Mouse (Mus musculus) thymus, adult 2 months (tissue): Measurements from ENCODE around the gene Aurka. TPM values are rescaled to one million over a fixed set of nuclear protein-coding genes. Genes with fewer than 3 reads are reported as not detected.
A peak's percentile ranks its signal among the peaks of the same experiment; 100 is the strongest.

Experiments
- DNase-seq: peaks from one replicate; pipeline ENCODE4 v3.0.0; 2021
- H3K27ac ChIP-seq: fragments of 200-500 bp; 2 replicates; pipeline ENCODE4 v1.5.1; 2012; ENCODE audit warnings: low read length, control low read depth; ENCODE audit not compliant: control insufficient read depth, insufficient read depth
- H3K27me3 ChIP-seq: fragments of 200-500 bp; 2 replicates; pipeline ENCODE4 v1.6.1; 2012; ENCODE audit warnings: mild to moderate bottlenecking, low read length, moderate library complexity, mixed read lengths; ENCODE audit not compliant: control insufficient read depth, insufficient read depth
- H3K36me3 ChIP-seq: fragments of 200-500 bp; 2 replicates; pipeline ENCODE4 v1.6.1; 2012; ENCODE audit warnings: mild to moderate bottlenecking, low read length, moderate library complexity; ENCODE audit not compliant: control insufficient read depth, insufficient read depth
- H3K4me1 ChIP-seq: fragments of 200-500 bp; replicated peaks from 2 replicates; pipeline ENCODE4 v1.6.1; 2012; ENCODE audit warnings: low read length; ENCODE audit not compliant: control insufficient read depth, insufficient read depth
- H3K4me3 ChIP-seq: fragments of 200-500 bp; 2 replicates; pipeline ENCODE4 v1.5.1; 2012; ENCODE audit warnings: mild to moderate bottlenecking, low read length, control low read depth, moderate library complexity; ENCODE audit not compliant: control insufficient read depth, insufficient read depth
- CTCF ChIP-seq: fragments of 200-500 bp; IDR thresholded peaks from 2 replicates; pipeline ENCODE4 v1.5.1; 2012; ENCODE audit warnings: mild to moderate bottlenecking, control low read depth, low read length, moderate library complexity, borderline replicate concordance; ENCODE audit not compliant: control insufficient read depth, poor library complexity, insufficient read depth; ENCODE audit errors: extremely low read depth
- POLR2A ChIP-seq: fragments of 200-500 bp; IDR thresholded peaks from 2 replicates; pipeline ENCODE4 v1.6.1; 2012; ENCODE audit warnings: mild to moderate bottlenecking, low read length, control low read depth, moderate library complexity; ENCODE audit not compliant: control insufficient read depth, poor library complexity, insufficient read depth; ENCODE audit errors: extremely low read depth
- WGBS: fragments of 180-500 bp; shearing (Covaris S2); methylation state at CpG from one replicate; pipeline ENCODE4 v1.1.7; 2018; 5-methylcytosine and 5-hydroxymethylcytosine counted together
- polyA plus RNA-seq: library from polyadenylated mRNA; depleted of rRNA; stranded (reverse); fragments of >200 nt; gene quantifications from 2 replicates; pipeline ENCODE4 v1.2.3, GENCODE M21; 2012

Gene Aurka
- polyA plus RNA-seq, 1 experiment = 47.7 TPM

- no peaks in the 10 kb centered on the region for H3K27me3 ChIP-seq
- WGBS = 15% methylated on average over 13 of the region's 13 CpGs
- no peaks in the 10 kb centered on the region for H3K36me3 ChIP-seq
- H3K4me3 ChIP-seq = no peak overlapping the region
- TF ChIP-seq CTCF (no peak), POLR2A (peak; percentile 42; the same call in 1 of the 2 replicates)
- peak; percentile 43 for DNase-seq
- peaks cover 44% of the 10 kb centered on the region for H3K4me1 ChIP-seq
- peak overlapping the region; percentile 74 for H3K27ac ChIP-seq
These were observed 30.9 kb upstream of the Aurka start for GRCm38 (mm10) chr2:172401116-172401825.

- TF ChIP-seq POLR2A = no peak
- TF ChIP-seq CTCF = no peak
- H3K36me3 ChIP-seq = no peaks in the 10 kb centered on the region
- no peak overlapping the region for H3K27ac ChIP-seq
- WGBS = 20% methylated on average over 9 of the region's 9 CpGs
- H3K4me3 ChIP-seq = no peak overlapping the region
- no peaks in the 10 kb centered on the region for H3K27me3 ChIP-seq
- DNase-seq = peak; percentile 47
- peaks cover 51% of the 10 kb centered on the region for H3K4me1 ChIP-seq
These were observed 29.6 kb upstream of the Aurka start for GRCm38 (mm10) chr2:172399901-172400300.

- no peaks in the 10 kb centered on the region for H3K27me3 ChIP-seq
- no peak overlapping the region for H3K27ac ChIP-seq
- peaks cover 65% of the 10 kb centered on the region for H3K4me1 ChIP-seq
These were observed 25.6 kb upstream of the Aurka start for GRCm38 (mm10) chr2:172395961-172396360.

GRCm38 (mm10) chr2:172394671-172395070, 24.3 kb upstream of the Aurka start:
- H3K4me3 ChIP-seq = no peak overlapping the region
- WGBS = 89% methylated on average over 4 of the region's 4 CpGs
- H3K36me3 ChIP-seq = no peaks in the 10 kb centered on the region
- peaks cover 65% of the 10 kb centered on the region for H3K4me1 ChIP-seq
- no peaks in the 10 kb centered on the region for H3K27me3 ChIP-seq
- H3K27ac ChIP-seq = no peak overlapping the region
- TF ChIP-seq CTCF = no peak
- no peak for TF ChIP-seq POLR2A
- no peak for DNase-seq

More at GRCm38 (mm10) chr2:172395961-172396360, 25.6 kb upstream of the Aurka start:
- TF ChIP-seq CTCF = no peak
- H3K4me3 ChIP-seq = no peak overlapping the region
- no peak for DNase-seq
- no peaks in the 10 kb centered on the region for H3K36me3 ChIP-seq
- WGBS = 80% methylated on average over 9 of the region's 9 CpGs

DNA sequence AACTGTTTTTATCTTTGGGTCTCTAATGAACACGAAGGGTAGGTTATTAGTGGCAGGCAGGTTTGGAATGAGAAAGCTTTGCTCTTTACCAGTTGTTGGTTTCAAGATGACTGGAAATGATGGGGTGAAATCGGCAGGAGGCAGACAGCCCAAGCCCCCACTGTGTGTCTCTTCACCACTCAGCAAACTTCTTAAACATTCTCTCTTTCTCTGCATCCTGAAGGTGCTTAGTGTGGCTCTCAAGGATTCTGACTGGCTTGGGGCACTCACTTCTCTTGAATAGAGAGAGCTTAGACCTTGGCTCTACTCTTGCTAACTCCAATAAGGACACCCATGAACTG, 23.7 kb upstream of the Aurka start:
- peaks cover 59% of the 10 kb centered on the region for H3K4me1 ChIP-seq
- DNase-seq = no peak
- WGBS = 59% methylated on average over 2 of the region's 2 CpGs
- H3K27me3 ChIP-seq = no peaks in the 10 kb centered on the region
- no peaks in the 10 kb centered on the region for H3K36me3 ChIP-seq
- TF ChIP-seq POLR2A (no peak), CTCF (no peak)
- H3K4me3 ChIP-seq = peak overlapping the region; percentile 33; the same call in 1 of the 2 replicates
- peak overlapping the region; percentile 29; the same call in 1 of the 2 replicates for H3K27ac ChIP-seq

GRCm38 (mm10) chr2:172393391-172394051, 23.2 kb upstream of the Aurka start, which contains the start of gene Cass4:
Gene Cass4, plus strand, starts transcription at chr2:172393794.
- no peaks in the 10 kb centered on the region for H3K27me3 ChIP-seq
- H3K36me3 ChIP-seq = no peaks in the 10 kb centered on the region
- H3K27ac ChIP-seq = peak within 1 kb of the TSS; percentile 31
- TF ChIP-seq CTCF (no peak), POLR2A (0 out of 2 replicates have a peak, but pooled peaks have one; percentile 11)
- peaks cover 55% of the 10 kb centered on the region for H3K4me1 ChIP-seq
- 12% methylated on average over 13 of the region's 13 CpGs for WGBS
- peak; percentile 73 for DNase-seq
- H3K4me3 ChIP-seq = peak within 1 kb of the TSS; percentile 33
